Mouse (Mus musculus): ENCODE data around the gene Armc3. TPM values are rescaled to one million over a fixed set of nuclear protein-coding genes. Genes with fewer than 3 reads are reported as not detected.

Gene Armc3
- total and polyA plus RNA-seq, 2 experiments from 2014 or later: 0.07 TPM; not detected in 1

DNA sequence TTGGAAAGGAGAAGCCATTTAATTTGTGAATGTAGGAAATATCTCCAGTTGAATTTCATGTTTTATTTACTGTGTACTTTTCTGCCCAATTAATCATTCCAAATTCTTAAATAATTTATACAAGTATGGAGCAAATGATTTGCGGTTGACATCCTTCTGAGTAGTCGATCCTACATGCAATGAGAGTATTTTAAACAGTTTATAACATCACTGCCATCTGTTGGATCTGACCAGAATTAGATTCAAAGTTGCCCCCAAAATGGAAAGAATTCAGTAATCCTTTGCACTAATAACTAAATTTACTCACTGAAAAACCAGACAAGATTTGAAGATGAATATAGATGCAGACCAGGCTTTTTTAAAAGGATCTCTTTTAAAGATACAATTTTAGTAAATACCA, 75.5 kb downstream of the Armc3 start:
- TF ChIP-seq EP300 (IDR thresholded peaks at IDR 0.05; ENCODE audit: low read depth) (no peak), CTCF (IDR thresholded peaks at IDR 0.05; ENCODE audit: low read depth) (peak; percentile 14; the same call in 1 of the 2 replicates)
- H3K4me3 ChIP-seq (ENCODE audit: low read depth, low read length): no peak overlapping the region
- no peaks in the 10 kb centered on the region for H3K27me3 ChIP-seq (ENCODE audit: control insufficient read depth, insufficient read depth, low read length)
- no peak overlapping the region for H3K4me2 ChIP-seq (ENCODE audit: low read depth, low read length)
- ATAC-seq (ENCODE audit: insufficient read depth, low read depth): no peak
- H3K9me3 ChIP-seq (replicated peaks; ENCODE audit: control insufficient read depth, low read length): no peaks in the 10 kb centered on the region
- no peak for DNase-seq (ENCODE audit: low spot score)
- WGBS: 58% methylated on average over 2 of the region's 2 CpGs
- no peaks in the 10 kb centered on the region for H3K36me3 ChIP-seq (replicated peaks; ENCODE audit: control insufficient read depth, insufficient read depth, low read length)
- H3K27ac ChIP-seq (ENCODE audit: low read depth): no peak overlapping the region
- no peaks in the 10 kb centered on the region for H3K4me1 ChIP-seq (ENCODE audit: control insufficient read depth, insufficient read depth)
- no peak overlapping the region for H3K9ac ChIP-seq (replicated peaks; ENCODE audit: low read depth, low read length)

- peak overlapping the region; percentile 73 for H3K9ac ChIP-seq (replicated peaks; ENCODE audit: low read depth, low read length)
- H3K4me3 ChIP-seq (ENCODE audit: low read depth, low read length): peak overlapping the region; percentile 58
- TF ChIP-seq EP300 (IDR thresholded peaks at IDR 0.05; ENCODE audit: low read depth): 0 out of 2 replicates have a peak, but pooled peaks have one; percentile 33
- peak; percentile 87 for TF ChIP-seq CTCF (IDR thresholded peaks at IDR 0.05; ENCODE audit: low read depth)
- peak overlapping the region; percentile 91 for H3K4me2 ChIP-seq (ENCODE audit: low read depth, low read length)
- no peaks in the 10 kb centered on the region for H3K9me3 ChIP-seq (replicated peaks; ENCODE audit: control insufficient read depth, low read length)
- no peaks in the 10 kb centered on the region for H3K36me3 ChIP-seq (replicated peaks; ENCODE audit: control insufficient read depth, insufficient read depth, low read length)
- H3K27ac ChIP-seq (ENCODE audit: low read depth): no peak overlapping the region
- H3K4me1 ChIP-seq (ENCODE audit: control insufficient read depth, insufficient read depth): no peaks in the 10 kb centered on the region
- peak; percentile 72 for DNase-seq (ENCODE audit: low spot score)
- H3K27me3 ChIP-seq (ENCODE audit: control insufficient read depth, insufficient read depth, low read length): no peaks in the 10 kb centered on the region
- peak; percentile 60; the same call in 1 of the 2 replicates for ATAC-seq (ENCODE audit: insufficient read depth, low read depth)
- 6% methylated on average over 25 of the region's 25 CpGs for WGBS
Observed at GRCm38 (mm10) chr2:19275602-19276539, 76.8 kb downstream of the Armc3 start.

DNA sequence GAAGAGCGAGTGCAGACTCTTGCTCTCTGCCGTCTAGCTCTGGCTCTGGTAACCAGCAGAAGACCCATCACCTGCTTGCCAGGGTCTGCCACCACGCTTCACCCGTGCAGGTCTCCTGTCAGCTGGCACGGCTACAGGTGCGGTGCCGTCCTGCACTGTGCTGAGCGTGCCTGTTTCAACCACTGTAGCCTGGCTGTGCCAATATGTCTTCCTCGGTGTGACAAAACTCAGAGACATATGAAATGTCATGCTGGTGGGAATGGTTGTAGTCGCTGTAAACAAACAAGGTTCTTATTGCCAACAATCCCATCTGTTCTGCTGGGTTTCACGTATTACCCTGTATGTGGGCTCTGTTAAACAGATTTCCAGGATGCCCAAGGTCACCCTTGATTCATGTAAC, 81.2 kb downstream of the Armc3 start:
- H3K4me1 ChIP-seq (ENCODE audit: control insufficient read depth, insufficient read depth): no peaks in the 10 kb centered on the region
- WGBS: 86% methylated on average over 11 of the region's 11 CpGs
- no peaks in the 10 kb centered on the region for H3K27me3 ChIP-seq (ENCODE audit: control insufficient read depth, insufficient read depth, low read length)
- H3K9ac ChIP-seq (replicated peaks; ENCODE audit: low read depth, low read length): no peak overlapping the region
- H3K27ac ChIP-seq (ENCODE audit: low read depth): no peak overlapping the region
- no peak for TF ChIP-seq CTCF (IDR thresholded peaks at IDR 0.05; ENCODE audit: low read depth)
- no peak for TF ChIP-seq EP300 (IDR thresholded peaks at IDR 0.05; ENCODE audit: low read depth)
- H3K9me3 ChIP-seq (replicated peaks; ENCODE audit: control insufficient read depth, low read length): no peaks in the 10 kb centered on the region
- H3K4me3 ChIP-seq (ENCODE audit: low read depth, low read length): no peak overlapping the region
- DNase-seq (ENCODE audit: low spot score) (no peak), ATAC-seq (ENCODE audit: insufficient read depth, low read depth) (no peak)
- no peaks in the 10 kb centered on the region for H3K36me3 ChIP-seq (replicated peaks; ENCODE audit: control insufficient read depth, insufficient read depth, low read length)
- H3K4me2 ChIP-seq (ENCODE audit: low read depth, low read length): no peak overlapping the region

DNA sequence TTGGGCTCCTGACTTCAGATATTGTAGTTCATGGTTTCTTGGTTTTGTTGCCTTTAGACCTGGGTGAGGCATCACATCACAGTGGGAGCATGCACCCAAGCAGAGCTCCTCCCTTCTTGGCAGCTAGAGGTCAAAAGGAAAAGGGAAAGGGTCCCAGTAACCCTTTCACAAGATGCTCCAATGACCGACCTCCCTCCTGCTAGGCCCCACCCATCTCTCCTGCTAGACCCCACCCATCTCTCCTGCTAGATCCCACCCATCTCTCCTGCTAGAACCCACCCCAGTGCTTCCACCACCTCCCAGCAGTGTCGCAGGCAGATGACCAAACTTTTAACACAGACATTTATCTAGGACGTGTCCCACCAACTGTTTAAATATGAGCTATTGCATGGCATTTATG, 93.3 kb downstream of the Armc3 start:
- Histone ChIP-seq H3K36me3 (replicated peaks; ENCODE audit: control insufficient read depth, insufficient read depth, low read length) (no peaks in the 10 kb centered on the region), H3K27ac (ENCODE audit: low read depth) (no peak overlapping the region), H3K9me3 (replicated peaks; ENCODE audit: control insufficient read depth, low read length) (no peaks in the 10 kb centered on the region), H3K4me1 (ENCODE audit: control insufficient read depth, insufficient read depth) (no peaks in the 10 kb centered on the region), H3K4me2 (ENCODE audit: low read depth, low read length) (no peak overlapping the region), H3K27me3 (ENCODE audit: control insufficient read depth, insufficient read depth, low read length) (no peaks in the 10 kb centered on the region), H3K4me3 (ENCODE audit: low read depth, low read length) (no peak overlapping the region), H3K9ac (replicated peaks; ENCODE audit: low read depth, low read length) (no peak overlapping the region)
- TF ChIP-seq EP300 (IDR thresholded peaks at IDR 0.05; ENCODE audit: low read depth) (no peak), CTCF (IDR thresholded peaks at IDR 0.05; ENCODE audit: low read depth) (no peak)
- 45% methylated on average over 3 of the region's 3 CpGs for WGBS
- ATAC-seq (ENCODE audit: insufficient read depth, low read depth): no peak
- DNase-seq (ENCODE audit: low spot score): no peak

- H3K27me3 ChIP-seq (ENCODE audit: control insufficient read depth, insufficient read depth, low read length): no peaks in the 10 kb centered on the region
- no peaks in the 10 kb centered on the region for H3K36me3 ChIP-seq (replicated peaks; ENCODE audit: control insufficient read depth, insufficient read depth, low read length)
- no peak for TF ChIP-seq EP300 (IDR thresholded peaks at IDR 0.05; ENCODE audit: low read depth)
- no peak overlapping the region for H3K4me2 ChIP-seq (ENCODE audit: low read depth, low read length)
- no peaks in the 10 kb centered on the region for H3K9me3 ChIP-seq (replicated peaks; ENCODE audit: control insufficient read depth, low read length)
- DNase-seq (ENCODE audit: low spot score) (no peak), ATAC-seq (ENCODE audit: insufficient read depth, low read depth) (no peak)
- no peak overlapping the region for H3K9ac ChIP-seq (replicated peaks; ENCODE audit: low read depth, low read length)
- H3K4me3 ChIP-seq (ENCODE audit: low read depth, low read length): no peak overlapping the region
- H3K27ac ChIP-seq (ENCODE audit: low read depth): no peak overlapping the region
- no peaks in the 10 kb centered on the region for H3K4me1 ChIP-seq (ENCODE audit: control insufficient read depth, insufficient read depth)
- WGBS: 70% methylated on average over 9 of the region's 9 CpGs
Observed at GRCm38 (mm10) chr2:19300345-19301089, 101.4 kb downstream of the Armc3 start.
